Mouse (Mus musculus) heart, adult 11 months (tissue): ENCODE data around the gene Gm49405.

Source experiments
- DNase-seq: peaks from one replicate; pipeline ENCODE4 v3.0.0; 2022

The Gm49405 gene

GRCm38 (mm10) chr19:4054613-4055012 is 54.2 kb downstream of the Gm49405 start:
- DNase-seq = peak; percentile 66
